Mouse (Mus musculus): ENCODE measurements around the gene Susd2. TPM values are rescaled to one million over a fixed set of nuclear protein-coding genes. Genes with fewer than 3 reads are reported as not detected.
A peak's percentile ranks its signal among the peaks of the same experiment; 100 is the strongest.

The Susd2 gene
- polyA plus RNA-seq, 1 experiment from 2014 or later: 2.5 TPM

DNA sequence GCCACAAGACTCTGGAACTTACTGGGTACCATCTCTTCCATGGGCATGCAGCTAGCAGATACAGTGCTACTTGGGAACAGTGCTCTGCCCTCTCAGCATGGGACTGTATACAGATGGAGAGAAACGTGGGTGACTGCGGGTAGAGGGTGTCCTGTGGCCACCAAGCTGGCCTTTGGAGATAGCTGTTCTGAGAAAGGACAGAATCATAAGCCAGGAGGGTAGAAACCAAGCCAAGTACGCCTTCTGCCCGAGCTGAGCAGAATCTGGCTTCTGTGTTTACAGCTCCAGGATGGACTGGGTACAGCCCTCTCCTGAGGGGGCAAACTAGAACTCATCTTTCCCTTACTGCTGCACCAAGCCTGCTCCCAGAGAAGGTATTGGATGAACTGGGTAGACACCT is 18.8 kb upstream of the Susd2 start:
- H3K27me3 ChIP-seq (ENCODE audit: control insufficient read depth, insufficient read depth, low read length): no peaks in the 10 kb centered on the region
- H3K4me2 ChIP-seq (ENCODE audit: low read length): no peak overlapping the region
- no peak overlapping the region for H3K4me3 ChIP-seq (replicated peaks; ENCODE audit: low read depth, low read length)
- whole genome bisulfite sequencing: 91% methylated on average over 4 of the region's 4 CpGs
- no peaks in the 10 kb centered on the region for H3K9me3 ChIP-seq (ENCODE audit: control insufficient read depth, low read length)
- H3K36me3 ChIP-seq (ENCODE audit: control insufficient read depth, insufficient read depth, low read length): peaks cover 29% of the 10 kb centered on the region
- H3K9ac ChIP-seq (replicated peaks; ENCODE audit: low read length): no peak overlapping the region
- no peak overlapping the region for H3K27ac ChIP-seq (replicated peaks; ENCODE audit: low read depth, low read length)
- no peak for ATAC-seq (ENCODE audit: low FRiP score, low TSS enrichment)
- DNase-seq: no peak
- H3K4me1 ChIP-seq (ENCODE audit: control insufficient read depth, insufficient read depth, low read length): peaks cover 16% of the 10 kb centered on the region

DNA sequence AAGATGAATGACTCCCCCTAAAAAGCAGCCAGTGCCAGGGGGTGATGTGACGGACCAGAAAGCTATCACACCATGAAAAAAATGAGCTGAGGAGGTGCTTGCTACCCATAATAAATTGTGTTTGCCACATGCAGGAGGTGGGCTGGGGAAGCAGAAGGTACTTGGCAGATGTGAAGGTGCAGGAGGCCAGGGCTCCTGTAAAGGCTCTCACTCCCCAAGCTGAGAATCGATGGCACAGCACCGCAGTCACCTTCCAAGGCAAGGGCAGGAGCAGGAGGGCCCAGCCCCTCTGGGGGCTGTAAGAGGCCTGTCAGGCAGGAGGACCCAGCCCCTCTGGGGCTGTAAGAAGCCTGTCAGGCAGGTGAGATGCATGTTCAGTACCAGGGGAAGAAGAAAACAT is 18.1 kb upstream of the Susd2 start:
- no peak for ATAC-seq (ENCODE audit: low FRiP score, low TSS enrichment)
- H3K9me3 ChIP-seq (ENCODE audit: control insufficient read depth, low read length): no peaks in the 10 kb centered on the region
- no peak overlapping the region for H3K27ac ChIP-seq (replicated peaks; ENCODE audit: low read depth, low read length)
- no peak overlapping the region for H3K4me2 ChIP-seq (ENCODE audit: low read length)
- WGBS: 88% methylated on average over 3 of the region's 3 CpGs
- H3K9ac ChIP-seq (replicated peaks; ENCODE audit: low read length): no peak overlapping the region
- H3K36me3 ChIP-seq (ENCODE audit: control insufficient read depth, insufficient read depth, low read length): peaks cover 36% of the 10 kb centered on the region
- peaks cover 9% of the 10 kb centered on the region for H3K4me1 ChIP-seq (ENCODE audit: control insufficient read depth, insufficient read depth, low read length)
- H3K4me3 ChIP-seq (replicated peaks; ENCODE audit: low read depth, low read length): no peak overlapping the region
- no peaks in the 10 kb centered on the region for H3K27me3 ChIP-seq (ENCODE audit: control insufficient read depth, insufficient read depth, low read length)
- no peak for DNase-seq

- no peak for ATAC-seq (ENCODE audit: low FRiP score, low TSS enrichment)
Observed at GRCm38 (mm10) chr10:75661381-75661780, 17.6 kb upstream of the Susd2 start.

DNA sequence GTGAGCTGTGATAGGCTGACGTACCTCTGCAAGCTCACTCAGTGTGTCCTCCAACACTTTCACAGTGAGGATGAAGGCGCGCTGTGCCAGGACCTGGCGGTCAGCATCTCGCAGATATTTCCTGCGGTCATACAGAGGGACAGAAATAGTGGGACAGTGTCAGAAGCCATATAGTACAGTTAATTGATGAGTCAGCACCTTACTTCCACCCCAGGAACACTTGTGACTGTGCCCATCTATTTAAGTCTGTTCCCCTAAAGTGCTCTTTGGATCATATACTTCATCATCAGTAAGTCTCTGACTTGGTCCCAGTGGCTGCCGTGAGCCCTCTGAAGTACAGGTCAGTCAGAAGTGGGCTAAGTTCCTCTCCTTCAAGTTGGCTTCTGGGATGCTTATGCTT is 14.0 kb upstream of the Susd2 start:
- WGBS: 96% methylated on average over 7 of the region's 7 CpGs
- H3K36me3 ChIP-seq (ENCODE audit: control insufficient read depth, insufficient read depth, low read length): peaks cover 66% of the 10 kb centered on the region
- no peak for DNase-seq

More at GRCm38 (mm10) chr10:75661381-75661780, 17.6 kb upstream of the Susd2 start:
- Histone ChIP-seq H3K4me2 (ENCODE audit: low read length) (no peak overlapping the region), H3K4me1 (ENCODE audit: control insufficient read depth, insufficient read depth, low read length) (peaks cover 4% of the 10 kb centered on the region; the same call in 1 of the 2 replicates), H3K4me3 (replicated peaks; ENCODE audit: low read depth, low read length) (no peak overlapping the region), H3K36me3 (ENCODE audit: control insufficient read depth, insufficient read depth, low read length) (peaks cover 41% of the 10 kb centered on the region), H3K9ac (replicated peaks; ENCODE audit: low read length) (no peak overlapping the region), H3K9me3 (ENCODE audit: control insufficient read depth, low read length) (no peaks in the 10 kb centered on the region), H3K27ac (replicated peaks; ENCODE audit: low read depth, low read length) (no peak overlapping the region), H3K27me3 (ENCODE audit: control insufficient read depth, insufficient read depth, low read length) (no peaks in the 10 kb centered on the region)
- WGBS: 92% methylated on average over 6 of the region's 6 CpGs
- peak; percentile 10 for DNase-seq

DNA sequence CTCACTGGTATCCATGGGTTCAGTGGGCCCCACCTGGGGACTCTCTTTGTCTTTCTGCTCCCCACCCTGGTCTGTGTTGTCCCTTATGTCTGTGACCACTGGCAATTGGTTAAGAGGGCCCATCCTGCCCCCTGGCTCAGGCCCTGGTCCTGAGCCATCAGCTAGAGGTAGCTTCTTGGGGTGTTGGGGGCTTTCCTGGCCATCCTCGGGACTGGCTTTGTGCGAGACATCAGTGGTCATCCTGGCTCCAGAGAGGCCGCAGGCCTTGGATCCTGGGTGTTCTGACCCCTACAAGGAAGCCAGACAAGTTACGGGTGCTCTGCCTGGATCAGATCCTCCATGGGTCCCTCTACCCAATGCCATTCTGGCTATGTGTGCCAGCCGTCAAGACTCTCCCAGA is 13.4 kb upstream of the Susd2 start:
- H3K4me3 ChIP-seq (replicated peaks; ENCODE audit: low read depth, low read length): no peak overlapping the region
- 93% methylated on average over 5 of the region's 5 CpGs for WGBS
- no peak overlapping the region for H3K27ac ChIP-seq (replicated peaks; ENCODE audit: low read depth, low read length)
- no peak overlapping the region for H3K4me2 ChIP-seq (ENCODE audit: low read length)
- ATAC-seq (ENCODE audit: low FRiP score, low TSS enrichment) (no peak), DNase-seq (no peak)
- H3K9me3 ChIP-seq (ENCODE audit: control insufficient read depth, low read length): no peaks in the 10 kb centered on the region
- H3K36me3 ChIP-seq (ENCODE audit: control insufficient read depth, insufficient read depth, low read length): peaks cover 71% of the 10 kb centered on the region
- no peaks in the 10 kb centered on the region for H3K4me1 ChIP-seq (ENCODE audit: control insufficient read depth, insufficient read depth, low read length)
- no peak overlapping the region for H3K9ac ChIP-seq (replicated peaks; ENCODE audit: low read length)
- H3K27me3 ChIP-seq (ENCODE audit: control insufficient read depth, insufficient read depth, low read length): no peaks in the 10 kb centered on the region

More for the DNA sequence above, 14.0 kb upstream of the Susd2 start:
- Histone ChIP-seq H3K27ac (replicated peaks; ENCODE audit: low read depth, low read length) (no peak overlapping the region), H3K9me3 (ENCODE audit: control insufficient read depth, low read length) (no peaks in the 10 kb centered on the region), H3K9ac (replicated peaks; ENCODE audit: low read length) (no peak overlapping the region), H3K4me2 (ENCODE audit: low read length) (no peak overlapping the region), H3K27me3 (ENCODE audit: control insufficient read depth, insufficient read depth, low read length) (no peaks in the 10 kb centered on the region), H3K4me3 (replicated peaks; ENCODE audit: low read depth, low read length) (no peak overlapping the region), H3K4me1 (ENCODE audit: control insufficient read depth, insufficient read depth, low read length) (no peaks in the 10 kb centered on the region)
- no peak for ATAC-seq (ENCODE audit: low FRiP score, low TSS enrichment)

DNA sequence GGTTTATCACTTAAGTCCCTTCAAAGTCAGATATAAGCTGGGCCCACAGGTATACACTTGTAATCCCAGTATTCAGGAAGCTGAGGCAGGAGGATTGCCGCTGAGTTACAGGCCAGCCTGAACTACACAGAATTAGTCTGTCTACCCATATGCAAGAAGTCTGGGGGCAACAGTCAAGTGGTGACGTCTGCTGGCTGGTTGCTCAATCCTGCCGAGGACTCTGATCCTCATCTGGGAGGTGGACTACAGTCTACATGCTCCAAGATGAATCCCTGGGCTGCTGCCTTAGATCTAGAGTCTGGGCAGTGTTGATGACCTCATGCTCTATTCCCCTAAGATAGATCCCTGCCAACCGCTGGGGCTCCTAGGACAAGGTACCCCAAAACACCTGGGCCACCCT is 10.2 kb upstream of the Susd2 start:
- Histone ChIP-seq H3K9ac (replicated peaks; ENCODE audit: low read length) (no peak overlapping the region), H3K4me1 (ENCODE audit: control insufficient read depth, insufficient read depth, low read length) (no peaks in the 10 kb centered on the region), H3K9me3 (ENCODE audit: control insufficient read depth, low read length) (no peaks in the 10 kb centered on the region), H3K36me3 (ENCODE audit: control insufficient read depth, insufficient read depth, low read length) (peaks cover 96% of the 10 kb centered on the region), H3K4me3 (replicated peaks; ENCODE audit: low read depth, low read length) (no peak overlapping the region), H3K4me2 (ENCODE audit: low read length) (no peak overlapping the region), H3K27ac (replicated peaks; ENCODE audit: low read depth, low read length) (no peak overlapping the region), H3K27me3 (ENCODE audit: control insufficient read depth, insufficient read depth, low read length) (no peaks in the 10 kb centered on the region)
- no peak for DNase-seq
- ATAC-seq (ENCODE audit: low FRiP score, low TSS enrichment): no peak
- 94% methylated on average over 4 of the region's 4 CpGs for WGBS

- H3K4me2 ChIP-seq (ENCODE audit: low read length): no peak overlapping the region
- no peaks in the 10 kb centered on the region for H3K4me1 ChIP-seq (ENCODE audit: control insufficient read depth, insufficient read depth, low read length)
- H3K9me3 ChIP-seq (ENCODE audit: control insufficient read depth, low read length): no peaks in the 10 kb centered on the region
- H3K36me3 ChIP-seq (ENCODE audit: control insufficient read depth, insufficient read depth, low read length): peaks cover 96% of the 10 kb centered on the region
- no peak overlapping the region for H3K9ac ChIP-seq (replicated peaks; ENCODE audit: low read length)
- ATAC-seq (ENCODE audit: low FRiP score, low TSS enrichment): no peak
- DNase-seq: no peak
- no peak overlapping the region for H3K27ac ChIP-seq (replicated peaks; ENCODE audit: low read depth, low read length)
- H3K4me3 ChIP-seq (replicated peaks; ENCODE audit: low read depth, low read length): no peak overlapping the region
- 95% methylated on average over 16 of the region's 16 CpGs for WGBS
- no peaks in the 10 kb centered on the region for H3K27me3 ChIP-seq (ENCODE audit: control insufficient read depth, insufficient read depth, low read length)
Observed at GRCm38 (mm10) chr10:75651381-75652068, 7.7 kb upstream of the Susd2 start.

DNA sequence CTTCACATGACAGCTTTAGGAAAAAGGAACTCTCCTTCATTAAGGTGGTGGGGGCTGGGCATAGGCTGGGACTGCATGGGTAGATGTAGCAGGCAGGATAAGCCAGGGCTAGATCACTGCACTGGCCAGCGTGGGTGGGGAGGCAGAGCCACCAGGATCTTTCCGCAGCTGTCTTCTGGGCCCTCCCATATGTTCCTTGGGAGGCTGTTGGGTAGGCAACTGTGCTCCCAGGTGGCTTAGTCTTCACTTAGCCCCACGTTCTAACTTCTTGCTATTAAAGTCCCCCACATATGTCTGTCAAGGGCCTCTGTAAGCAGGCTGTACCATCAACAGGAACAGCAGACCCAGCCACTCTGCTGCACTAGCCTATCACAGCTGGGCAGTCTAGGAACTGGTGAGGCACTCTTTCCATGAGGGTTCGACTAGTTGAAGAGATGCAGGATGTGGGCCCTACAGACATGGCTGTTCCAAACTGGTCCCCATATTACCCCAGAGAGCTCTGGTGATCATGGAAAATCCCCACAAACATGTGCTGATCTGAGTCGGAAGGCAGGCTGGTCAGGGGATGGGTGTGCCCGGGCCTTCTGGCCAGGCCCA is 6.6 kb upstream of the Susd2 start:
- Histone ChIP-seq H3K27me3 (ENCODE audit: control insufficient read depth, insufficient read depth, low read length) (no peaks in the 10 kb centered on the region), H3K4me3 (replicated peaks; ENCODE audit: low read depth, low read length) (no peak overlapping the region), H3K9ac (replicated peaks; ENCODE audit: low read length) (no peak overlapping the region), H3K36me3 (ENCODE audit: control insufficient read depth, insufficient read depth, low read length) (peaks cover 94% of the 10 kb centered on the region), H3K4me2 (ENCODE audit: low read length) (no peak overlapping the region), H3K4me1 (ENCODE audit: control insufficient read depth, insufficient read depth, low read length) (no peaks in the 10 kb centered on the region), H3K27ac (replicated peaks; ENCODE audit: low read depth, low read length) (no peak overlapping the region), H3K9me3 (ENCODE audit: control insufficient read depth, low read length) (no peaks in the 10 kb centered on the region)
- ATAC-seq (ENCODE audit: low FRiP score, low TSS enrichment): no peak
- no peak for DNase-seq
- WGBS: 94% methylated on average over 6 of the region's 6 CpGs

DNA sequence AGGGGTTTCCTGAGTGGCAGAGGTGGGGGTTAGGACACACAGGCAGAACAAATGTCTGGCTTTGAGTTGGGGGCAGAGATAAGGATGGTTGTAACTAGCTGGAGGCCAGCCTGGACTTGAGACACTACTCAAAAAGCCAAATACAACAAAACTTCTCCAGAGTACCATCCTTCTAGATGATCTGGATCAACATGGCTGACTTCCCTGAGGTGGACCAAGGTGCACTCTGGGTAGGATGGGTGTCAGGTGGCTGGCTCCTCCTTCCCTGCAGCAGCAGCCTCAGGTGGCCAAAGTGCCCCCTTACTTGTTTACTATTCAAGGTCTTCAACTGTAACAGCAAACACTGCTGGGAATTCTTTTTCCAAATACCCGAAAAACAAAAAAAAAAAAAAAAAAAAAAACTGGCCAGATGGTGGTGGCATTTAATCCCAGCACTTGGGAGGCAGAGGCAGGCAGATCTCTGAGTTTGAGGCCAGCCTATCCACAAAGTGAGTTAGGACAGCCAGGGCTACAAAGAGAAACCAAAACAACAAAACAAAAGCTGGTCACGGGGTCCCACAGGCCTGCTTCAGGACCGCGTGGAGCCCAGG is 5.7 kb upstream of the Susd2 start:
- ATAC-seq (ENCODE audit: low FRiP score, low TSS enrichment): no peak
- Histone ChIP-seq H3K4me2 (ENCODE audit: low read length) (no peak overlapping the region), H3K4me3 (replicated peaks; ENCODE audit: low read depth, low read length) (no peak overlapping the region), H3K9me3 (ENCODE audit: control insufficient read depth, low read length) (no peaks in the 10 kb centered on the region), H3K4me1 (ENCODE audit: control insufficient read depth, insufficient read depth, low read length) (no peaks in the 10 kb centered on the region), H3K9ac (replicated peaks; ENCODE audit: low read length) (no peak overlapping the region), H3K27me3 (ENCODE audit: control insufficient read depth, insufficient read depth, low read length) (no peaks in the 10 kb centered on the region), H3K36me3 (ENCODE audit: control insufficient read depth, insufficient read depth, low read length) (peaks cover 85% of the 10 kb centered on the region), H3K27ac (replicated peaks; ENCODE audit: low read depth, low read length) (no peak overlapping the region)
- DNase-seq: no peak
- 92% methylated on average over 4 of the region's 4 CpGs for WGBS
